Mouse (Mus musculus): ENCODE data around the gene Eya2. TPM values are rescaled to one million over a fixed set of nuclear protein-coding genes. Genes with fewer than 3 reads are reported as not detected.

Gene Eya2
- total RNA-seq, 2 experiments from 2014 or later, result 1.3 to 3.8 TPM

- DNase-seq, result no peak
These were observed 57.4 kb downstream of the Eya2 start for GRCm38 (mm10) chr2:165652281-165652680.

GRCm38 (mm10) chr2:165653001-165653921 lies 58.4 kb downstream of the Eya2 start:
- peak; percentile 66 for DNase-seq

GRCm38 (mm10) chr2:165654151-165654550 lies 59.3 kb downstream of the Eya2 start:
- DNase-seq, result no peak

- no peak for DNase-seq
These were observed 60.1 kb downstream of the Eya2 start for GRCm38 (mm10) chr2:165654696-165655491.

GRCm38 (mm10) chr2:165656541-165656940 lies 61.7 kb downstream of the Eya2 start:
- DNase-seq, result no peak

GRCm38 (mm10) chr2:165656956-165657355 lies 62.1 kb downstream of the Eya2 start:
- no peak for DNase-seq

GRCm38 (mm10) chr2:165659552-165659951 lies 64.7 kb downstream of the Eya2 start:
- DNase-seq, result no peak

GRCm38 (mm10) chr2:165663266-165663665 lies 68.4 kb downstream of the Eya2 start:
- no peak for DNase-seq

- DNase-seq, result no peak
These were observed 69.8 kb downstream of the Eya2 start for GRCm38 (mm10) chr2:165664648-165665047.

GRCm38 (mm10) chr2:165665176-165665575 lies 70.3 kb downstream of the Eya2 start:
- no peak for DNase-seq

GRCm38 (mm10) chr2:165667096-165667495 lies 72.3 kb downstream of the Eya2 start:
- DNase-seq, result no peak

- DNase-seq, result no peak
These were observed 87.9 kb downstream of the Eya2 start for GRCm38 (mm10) chr2:165682719-165683118.

- no peak for DNase-seq
These were observed 92.7 kb downstream of the Eya2 start for GRCm38 (mm10) chr2:165687516-165687915.

- DNase-seq, result no peak
These were observed 94.1 kb downstream of the Eya2 start for GRCm38 (mm10) chr2:165688896-165689295.

- no peak for DNase-seq
These were observed 96.2 kb downstream of the Eya2 start for GRCm38 (mm10) chr2:165691016-165691415.

- peak; percentile 71 for DNase-seq
These were observed 98.3 kb downstream of the Eya2 start for GRCm38 (mm10) chr2:165692944-165693660.

- no peak for DNase-seq
These were observed 99.9 kb downstream of the Eya2 start for GRCm38 (mm10) chr2:165694767-165695166.

GRCm38 (mm10) chr2:165700252-165700908 lies 105.5 kb downstream of the Eya2 start:
- peak; percentile 20 for DNase-seq

- no peak for DNase-seq
These were observed 108.4 kb downstream of the Eya2 start for GRCm38 (mm10) chr2:165703033-165703805.

GRCm38 (mm10) chr2:165708266-165708665 lies 113.4 kb downstream of the Eya2 start:
- DNase-seq, result no peak

- no peak for DNase-seq
These were observed 121.9 kb downstream of the Eya2 start for GRCm38 (mm10) chr2:165716688-165717087.

Measured in gastrocnemius, postnatal 25 days (tissue).